Mouse (Mus musculus): ENCODE data around the gene Trio.

Gene Trio

DNA sequence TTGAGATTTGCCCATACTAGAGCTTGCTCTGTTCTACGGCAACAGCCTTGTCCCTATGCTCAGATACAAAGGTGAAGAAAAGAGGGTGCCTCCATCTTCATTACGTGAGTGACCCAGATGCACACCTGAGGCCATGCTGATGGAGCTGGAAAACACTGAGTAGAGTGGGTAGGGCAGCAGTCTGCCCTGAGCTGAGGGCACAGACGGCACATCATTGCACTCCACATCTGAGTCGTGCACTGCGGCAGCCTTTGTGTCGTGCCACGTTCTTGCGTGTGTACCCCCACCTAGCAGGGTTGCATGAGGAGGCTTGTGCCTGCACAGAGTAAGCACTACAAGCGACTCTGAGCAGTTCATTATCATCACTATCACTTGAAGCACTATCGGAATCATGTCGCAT lies 80.8 kb downstream of the Trio start:
- no peak for DNase-seq (ENCODE audit: low read depth)

DNA sequence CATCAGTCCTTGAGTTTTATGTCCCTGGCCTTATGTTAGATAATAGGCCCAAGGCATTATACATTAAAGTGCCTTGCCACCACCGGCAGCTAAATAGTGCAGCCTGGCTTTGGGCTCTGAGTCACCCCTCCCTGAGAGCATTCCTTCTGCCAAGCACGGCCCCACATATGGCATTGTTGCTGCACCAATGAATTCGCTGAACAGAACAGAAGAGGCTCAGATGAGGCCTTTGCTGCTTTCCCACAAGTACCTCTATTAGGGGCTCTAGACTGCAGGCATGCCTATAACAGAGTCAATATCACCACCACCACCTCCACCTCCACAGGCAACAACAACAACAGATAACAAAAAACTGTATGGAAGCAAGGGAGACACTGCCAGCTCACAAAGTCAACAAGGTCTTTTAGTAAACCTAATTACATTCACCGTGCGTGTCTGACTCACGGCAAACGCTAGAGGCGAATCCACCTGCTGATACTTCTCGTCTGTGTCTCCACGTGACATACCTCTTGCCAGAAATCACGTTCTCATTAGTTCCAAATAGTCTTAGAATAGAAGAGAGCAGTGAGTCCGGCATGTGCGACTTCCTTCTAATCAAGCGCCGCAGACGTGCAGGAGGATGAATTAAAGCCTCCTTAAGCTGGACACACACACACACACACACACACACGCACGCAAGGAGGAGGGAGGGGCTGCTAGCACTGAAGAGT lies 82.0 kb downstream of the Trio start:
- no peak for DNase-seq (ENCODE audit: low read depth)

DNA sequence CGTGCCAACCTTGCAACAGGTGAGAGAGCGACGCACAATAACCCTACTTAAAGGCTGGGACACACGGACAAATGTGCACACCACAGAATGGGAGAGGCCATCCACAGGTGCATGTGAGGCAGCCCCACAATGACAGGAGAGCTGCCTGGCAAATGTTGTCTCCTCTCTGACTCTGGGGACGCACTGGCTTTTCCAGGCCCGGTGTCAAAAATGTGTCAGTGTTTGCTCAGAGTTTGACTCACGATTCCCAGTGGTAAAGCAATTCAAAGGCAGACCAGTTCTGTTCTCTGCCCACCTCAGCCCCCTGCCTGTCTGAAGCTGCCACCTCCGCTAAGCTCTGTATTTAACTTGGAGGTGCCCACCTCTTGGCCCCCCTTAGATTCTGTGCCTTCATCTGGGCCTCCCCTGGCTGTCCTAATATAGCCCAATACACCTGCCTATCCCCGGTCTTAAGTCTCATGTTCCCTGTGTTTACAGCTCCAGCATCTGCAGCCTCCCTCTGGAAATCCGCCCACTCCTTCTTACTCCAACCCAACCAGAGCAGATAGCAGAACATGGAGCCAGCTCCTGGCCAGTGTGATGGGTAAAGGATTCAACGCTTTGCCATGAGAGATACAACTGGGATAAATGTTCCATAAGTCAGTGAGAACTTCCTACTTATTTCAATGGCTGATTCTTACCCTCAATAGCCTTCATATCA lies 83.3 kb downstream of the Trio start:
- no peak for DNase-seq (ENCODE audit: low read depth)

DNA sequence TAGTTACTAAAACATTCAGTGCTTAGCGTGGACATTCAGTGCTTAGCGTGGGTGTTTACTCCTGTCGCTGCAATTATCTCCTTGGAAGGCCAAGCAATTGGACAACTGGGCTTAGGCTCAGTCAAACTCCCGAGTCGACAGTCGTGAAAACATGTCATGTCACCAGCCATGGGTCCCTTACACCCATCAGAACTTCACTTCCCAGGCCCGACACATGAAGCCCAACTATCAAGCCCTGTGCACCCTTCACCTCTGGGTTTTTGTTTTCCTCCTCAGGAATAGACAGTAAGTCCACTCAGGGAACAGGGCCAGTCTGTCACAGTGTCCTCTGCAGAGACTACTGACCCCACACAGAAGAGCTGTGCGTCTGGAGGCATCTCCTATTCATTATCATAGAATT lies 84.2 kb downstream of the Trio start:
- DNase-seq (ENCODE audit: low read depth), result no peak

DNA sequence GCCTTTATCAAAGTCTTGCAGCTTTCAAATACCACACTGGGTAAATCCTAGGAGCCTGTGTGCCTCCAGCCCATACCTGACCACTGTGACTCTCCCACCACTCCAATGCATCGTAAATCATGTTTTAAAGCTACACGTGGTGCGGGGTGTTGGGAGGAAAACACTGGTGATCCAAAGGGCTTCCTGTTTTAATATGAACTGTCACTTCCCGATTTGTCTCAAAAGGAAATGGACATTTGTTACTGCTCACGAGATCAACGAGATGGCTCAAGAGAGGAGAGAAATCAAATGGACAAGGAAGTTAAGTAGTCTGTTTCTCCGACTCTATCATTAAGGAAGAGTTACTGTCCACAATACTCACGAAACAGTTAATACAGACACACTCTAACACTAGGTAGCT lies 84.6 kb downstream of the Trio start:
- no peak for DNase-seq (ENCODE audit: low read depth)

DNA sequence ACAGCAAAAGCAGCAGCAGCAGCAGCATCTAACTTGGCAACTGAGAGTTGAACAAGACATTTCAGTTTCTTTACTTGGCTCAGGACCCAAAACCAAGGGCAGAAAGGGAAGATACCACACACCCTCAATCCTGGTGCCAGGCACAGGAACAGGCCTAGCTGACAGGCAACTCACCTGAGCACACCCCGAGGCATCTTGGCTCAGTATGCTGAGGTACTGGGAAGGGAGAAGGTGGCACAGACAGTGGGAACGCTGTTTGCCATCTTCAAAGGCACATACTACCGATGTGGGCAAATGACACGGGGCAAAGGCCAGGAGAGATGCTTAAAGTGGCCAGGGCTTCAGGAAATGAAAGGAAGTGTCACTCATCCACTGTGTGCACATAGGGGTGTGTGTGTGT lies 85.6 kb downstream of the Trio start:
- no peak for DNase-seq (ENCODE audit: low read depth)

DNA sequence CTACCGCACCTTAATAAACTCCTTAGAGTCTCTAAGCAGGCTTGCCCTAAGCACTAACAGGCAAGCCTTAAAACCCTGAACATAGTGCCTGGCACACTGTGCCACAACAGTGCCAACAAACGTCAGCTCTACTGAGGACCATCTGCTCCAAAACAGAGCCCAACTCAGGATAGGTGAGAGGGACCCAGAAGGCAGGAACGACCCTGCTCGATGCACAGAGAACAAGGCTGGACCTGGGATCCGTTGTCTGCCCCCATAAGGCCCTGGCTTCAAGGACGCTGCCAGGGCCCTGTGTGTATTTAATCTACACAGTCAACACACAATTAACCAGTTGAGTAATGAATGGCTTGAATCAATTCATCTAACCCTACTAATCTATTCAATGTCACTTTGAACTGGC lies 86.8 kb downstream of the Trio start:
- DNase-seq (ENCODE audit: low read depth), result no peak

DNA sequence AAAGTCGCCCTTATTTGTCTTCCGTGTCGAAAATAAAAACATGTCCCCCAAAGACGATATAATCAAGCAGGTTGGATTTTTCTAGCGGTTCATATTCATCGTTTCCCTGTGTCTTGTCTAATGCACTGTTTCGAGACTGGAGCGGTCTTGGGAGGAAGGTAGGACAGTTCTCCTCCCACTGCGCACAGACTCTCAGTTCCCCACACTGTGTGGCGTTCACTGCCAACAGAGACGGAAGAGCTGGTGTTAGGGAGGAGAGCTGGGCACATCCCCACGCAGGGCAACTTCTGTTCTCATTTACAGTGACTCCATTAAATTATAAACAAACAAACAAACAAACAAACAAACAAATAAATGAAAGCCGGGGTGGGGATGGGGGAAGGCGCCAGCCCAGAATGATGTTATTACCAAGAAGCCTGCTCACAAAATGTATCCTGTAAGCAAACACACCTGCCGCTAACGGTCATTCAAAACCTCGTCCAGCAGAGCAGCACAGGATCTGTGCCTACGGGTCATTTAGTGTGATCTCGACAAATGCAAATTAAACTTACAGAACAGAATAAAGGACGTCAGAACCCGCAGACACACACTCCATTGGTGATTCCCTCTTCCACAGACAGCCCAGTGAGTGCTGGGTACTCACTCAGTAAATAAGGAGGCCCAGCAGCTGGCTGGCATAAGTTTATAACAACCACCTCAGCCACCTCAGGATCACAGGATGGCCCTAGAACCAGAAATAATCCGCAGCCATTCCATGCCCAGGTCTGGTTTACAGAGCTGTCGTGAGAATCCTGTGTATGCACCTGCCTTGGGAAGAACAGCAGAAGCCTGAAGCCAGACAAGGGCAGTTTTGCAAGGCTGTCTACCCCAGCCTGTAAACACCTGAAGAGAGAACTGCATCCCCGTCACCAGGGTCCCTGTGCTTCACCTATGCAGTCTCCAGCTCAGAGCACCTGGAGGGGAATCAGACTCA lies 87.5 kb downstream of the Trio start:
- no peak for DNase-seq (ENCODE audit: low read depth)

DNA sequence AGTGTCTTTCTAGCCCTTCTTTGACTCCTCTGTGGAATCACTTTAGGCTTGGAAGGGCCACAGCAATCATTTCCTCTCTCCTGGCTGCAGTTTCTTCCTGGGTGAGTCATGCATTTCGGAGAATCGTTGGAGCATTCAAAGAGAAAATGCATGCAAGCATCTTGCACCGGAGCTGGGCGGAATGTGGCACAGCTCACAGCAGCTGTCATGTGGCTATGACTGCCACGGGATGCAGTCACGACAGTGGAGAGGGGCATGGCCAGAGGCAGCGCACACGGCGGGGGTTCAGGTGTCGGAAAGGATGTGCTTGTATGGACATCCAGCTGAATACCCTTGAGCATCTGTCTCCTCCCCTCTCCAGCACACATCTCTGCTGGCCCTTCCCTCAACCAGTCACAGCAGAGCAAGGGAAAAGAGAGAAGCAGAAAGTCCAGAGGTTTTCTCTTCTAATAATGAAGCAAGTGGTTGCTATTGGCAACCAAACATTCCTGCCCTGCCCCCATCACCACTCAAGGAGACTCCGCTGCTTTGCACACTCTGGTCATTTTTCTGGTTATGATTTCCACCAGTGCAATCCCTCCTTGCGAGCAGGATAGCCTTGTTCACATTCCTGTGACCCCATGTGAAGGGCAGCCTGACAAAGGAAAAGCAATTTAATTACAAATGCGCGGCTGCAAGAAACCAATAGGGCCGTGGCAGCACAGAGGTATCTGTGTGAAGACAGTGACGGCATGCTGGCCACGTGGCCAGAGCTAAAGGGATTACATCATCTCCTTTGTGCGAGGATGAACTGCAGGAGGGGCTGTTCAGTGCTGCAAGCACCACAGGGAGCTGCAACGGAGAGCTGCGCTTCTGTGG lies 88.4 kb downstream of the Trio start:
- no peak for DNase-seq (ENCODE audit: low read depth)

DNA sequence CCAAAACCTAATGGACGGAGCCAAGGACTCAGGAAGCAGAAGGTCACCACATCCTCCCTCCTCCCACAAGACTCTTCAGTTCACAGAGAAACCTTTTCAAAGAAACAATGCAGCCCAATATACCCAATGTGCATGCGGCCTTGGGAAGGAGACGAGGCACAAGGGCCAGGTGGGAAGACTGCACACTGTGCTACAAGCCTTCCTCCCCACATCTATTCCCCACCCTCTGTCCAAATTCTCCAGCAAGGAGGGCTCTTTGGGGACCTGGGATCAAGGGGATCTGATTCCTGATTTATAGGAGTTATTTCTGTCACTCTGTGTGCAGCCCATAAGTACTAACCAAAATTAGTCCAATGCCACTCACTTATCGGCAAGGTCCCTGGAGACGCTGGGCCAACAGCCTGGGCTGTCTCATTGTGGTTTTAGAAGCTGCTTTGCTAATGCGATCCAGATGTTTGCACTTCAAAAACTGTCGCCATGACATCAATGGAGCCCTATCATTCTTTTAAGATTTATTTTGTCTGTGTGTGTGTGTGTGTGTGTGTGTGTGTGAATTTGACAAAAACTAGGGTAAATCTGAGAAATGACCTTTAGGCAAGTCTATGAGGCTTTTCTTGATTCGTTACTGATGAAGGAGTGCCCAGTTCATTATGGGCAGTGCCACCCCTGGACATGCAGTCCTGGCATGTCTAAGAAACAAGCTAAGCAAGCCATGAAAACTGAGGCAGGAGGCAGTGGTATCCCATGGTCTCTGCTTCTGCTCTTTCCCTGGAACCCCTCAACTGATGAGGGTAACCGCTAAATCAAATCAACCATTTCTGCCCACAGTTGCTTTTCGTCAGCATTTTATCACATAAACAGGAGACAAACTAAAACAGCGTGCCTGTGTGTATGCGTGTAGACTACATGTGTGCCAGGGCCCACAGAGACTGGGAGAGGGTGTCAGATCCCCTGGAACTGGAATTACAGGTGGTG lies 89.6 kb downstream of the Trio start:
- DNase-seq (ENCODE audit: low read depth), result no peak

DNA sequence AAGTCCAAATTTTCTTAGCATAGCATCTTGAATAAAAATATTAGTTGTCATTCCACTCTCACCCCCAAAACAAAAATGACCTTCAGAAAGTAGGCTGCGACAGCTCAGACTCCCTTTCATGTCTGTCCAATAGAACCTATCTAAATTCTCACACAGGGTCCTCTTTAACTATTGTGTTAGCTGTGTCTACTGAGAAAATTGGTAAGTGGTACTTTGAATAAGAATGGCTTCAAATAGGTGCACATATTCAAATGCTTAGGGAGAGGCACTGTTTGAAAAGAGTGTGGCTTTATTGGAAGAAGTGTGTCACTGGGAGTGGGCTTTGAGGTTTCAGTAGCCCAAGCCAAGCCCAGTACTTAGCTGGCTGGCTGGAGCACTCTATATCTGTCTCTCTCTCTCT lies 92.4 kb downstream of the Trio start:
- DNase-seq (ENCODE audit: low read depth), result no peak

DNA sequence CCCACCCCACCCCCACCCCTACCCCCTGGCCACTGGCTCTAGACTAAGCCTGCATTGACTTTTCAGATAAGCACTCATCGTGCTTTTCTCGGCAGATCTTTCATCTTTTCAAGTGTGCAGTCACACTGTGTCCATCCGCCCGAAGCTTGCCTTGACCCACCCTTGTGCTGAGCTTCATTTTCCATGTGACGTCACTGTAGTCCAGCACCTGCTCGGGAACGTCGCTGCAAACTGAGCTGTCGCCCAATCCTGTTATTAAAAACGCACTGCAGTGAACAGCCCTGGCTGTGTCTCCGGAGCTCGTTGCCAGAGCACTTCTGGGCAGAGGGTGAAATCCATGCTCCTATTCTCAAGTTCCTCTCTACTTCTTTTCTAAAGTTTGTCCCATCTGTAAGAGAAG lies 93.8 kb downstream of the Trio start:
- no peak for DNase-seq (ENCODE audit: low read depth)

DNA sequence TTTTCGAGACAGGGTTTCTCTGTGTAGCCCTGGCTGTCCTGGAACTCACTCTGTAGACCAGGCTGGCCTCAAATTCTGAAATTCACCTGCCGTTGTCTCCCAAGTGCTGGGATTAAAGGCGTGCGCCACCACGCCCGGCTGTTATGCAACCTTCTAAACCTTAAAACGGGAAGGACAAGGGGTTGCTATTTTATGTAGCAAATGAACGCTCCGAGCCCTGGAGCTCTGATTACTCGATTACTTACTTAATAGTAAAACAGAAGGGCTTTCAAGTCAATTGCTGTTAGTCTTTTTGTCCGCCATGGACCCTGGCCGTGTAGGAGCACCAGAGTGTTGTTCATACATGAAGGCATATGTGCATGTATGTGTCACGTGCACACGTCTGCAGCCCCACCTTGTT lies 94.2 kb downstream of the Trio start:
- DNase-seq (ENCODE audit: low read depth), result no peak

DNA sequence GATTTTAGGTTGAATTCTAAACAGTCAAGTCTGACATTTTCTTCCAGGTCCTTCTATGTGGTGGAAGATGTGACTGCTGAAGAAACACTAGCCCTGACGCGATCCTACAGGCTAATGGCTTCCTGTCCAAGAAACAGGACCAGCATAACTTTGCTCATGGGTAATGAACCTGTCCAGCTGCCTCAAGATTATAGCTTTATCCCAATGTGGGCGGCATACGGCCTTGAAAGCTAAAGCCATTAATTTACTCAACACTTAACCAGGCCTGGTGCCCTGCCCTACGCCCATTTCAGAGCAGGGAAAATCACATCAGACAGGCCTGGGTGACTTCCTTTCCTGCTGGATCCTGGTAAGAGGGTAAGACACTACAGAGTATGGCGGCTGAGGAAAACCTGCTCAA lies 98.0 kb downstream of the Trio start:
- DNase-seq (ENCODE audit: low read depth), result no peak

DNA sequence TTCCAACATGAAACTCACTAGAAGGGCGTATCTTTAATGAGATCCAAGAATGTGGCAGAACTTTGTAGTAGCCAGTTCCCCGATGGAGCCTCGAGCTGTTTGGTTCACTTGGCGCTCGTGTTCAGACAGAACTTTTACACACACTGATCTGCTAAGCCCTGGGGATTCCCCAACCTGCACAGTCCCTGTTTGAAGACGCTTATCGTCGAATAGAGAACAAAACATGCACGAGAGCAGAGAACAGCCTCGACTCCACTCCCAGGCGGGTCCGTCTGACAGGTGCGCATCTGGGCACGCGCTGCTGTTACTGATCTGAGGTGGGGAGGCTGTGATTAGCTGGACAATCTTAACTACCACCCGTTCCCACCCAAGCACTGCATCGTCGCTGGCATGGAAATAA lies 98.7 kb downstream of the Trio start:
- DNase-seq (ENCODE audit: low read depth), result no peak

DNA sequence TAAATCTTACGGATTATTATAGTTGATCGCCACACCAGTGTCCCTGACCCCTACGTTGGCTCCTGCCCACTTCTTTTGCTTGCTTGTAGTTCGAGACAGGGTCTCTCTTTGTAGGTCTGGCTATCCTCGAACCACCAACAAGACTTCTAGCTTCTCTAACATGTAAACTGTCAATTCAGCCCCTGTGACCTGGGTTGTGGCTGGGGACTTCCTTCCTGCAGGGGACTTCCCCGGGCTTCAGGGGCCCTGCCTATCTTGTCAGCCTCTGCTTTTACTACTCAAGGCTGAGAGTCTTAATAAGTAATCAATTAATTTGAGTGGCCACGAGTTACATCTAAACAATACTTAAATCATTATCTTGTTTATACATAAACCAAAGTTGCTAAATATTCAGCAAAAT lies 99.2 kb downstream of the Trio start:
- DNase-seq (ENCODE audit: low read depth), result no peak

DNA sequence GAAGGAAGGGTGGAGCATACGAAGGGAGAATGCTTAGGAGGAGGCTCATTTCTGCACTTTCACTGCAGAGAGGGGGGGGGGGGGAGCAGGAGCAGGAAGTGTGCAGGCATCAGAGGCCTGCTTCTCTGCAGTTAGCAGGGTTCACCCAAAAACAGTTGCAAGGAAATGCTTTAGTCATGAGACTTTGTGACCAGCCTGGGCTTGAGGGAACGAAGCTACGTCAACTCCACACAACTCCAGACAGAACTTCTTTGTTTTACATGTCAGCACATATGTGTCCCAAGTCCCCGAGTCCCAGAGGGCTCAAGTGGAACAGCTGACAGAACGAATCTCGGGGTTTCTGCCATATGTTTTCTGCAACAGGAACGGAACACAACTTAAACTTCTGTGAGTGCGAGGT lies 99.8 kb downstream of the Trio start:
- no peak for DNase-seq (ENCODE audit: low read depth)

DNA sequence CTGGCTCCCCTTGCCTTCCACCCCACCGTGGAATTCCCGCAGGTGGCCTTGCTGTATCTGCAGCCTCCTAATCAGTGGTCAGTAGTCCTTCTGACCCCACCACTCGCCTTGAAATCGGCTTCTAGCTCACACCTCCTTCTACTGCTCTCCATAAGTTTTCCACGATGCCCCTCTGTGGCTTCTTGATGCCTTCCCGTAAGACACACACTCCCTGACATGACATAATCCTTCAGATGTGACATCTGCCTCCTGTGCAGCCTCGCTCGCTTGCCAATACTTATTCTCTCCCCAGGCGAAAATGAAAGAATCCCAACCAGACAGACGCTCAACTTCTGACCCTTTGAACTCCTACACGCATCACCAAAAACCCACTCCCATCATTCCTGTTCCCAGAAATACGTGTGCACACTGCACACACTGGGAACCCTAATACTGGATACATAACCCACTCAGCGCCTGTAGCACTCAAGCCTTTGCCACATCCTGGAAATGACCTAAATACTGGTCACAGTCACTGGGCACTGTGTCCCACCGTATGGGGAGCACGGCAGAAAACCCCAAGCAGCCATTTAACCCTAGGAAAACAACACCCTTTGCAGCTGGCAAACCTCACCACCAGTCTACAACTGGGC lies 100.5 kb downstream of the Trio start:
- DNase-seq (ENCODE audit: low read depth), result no peak

DNA sequence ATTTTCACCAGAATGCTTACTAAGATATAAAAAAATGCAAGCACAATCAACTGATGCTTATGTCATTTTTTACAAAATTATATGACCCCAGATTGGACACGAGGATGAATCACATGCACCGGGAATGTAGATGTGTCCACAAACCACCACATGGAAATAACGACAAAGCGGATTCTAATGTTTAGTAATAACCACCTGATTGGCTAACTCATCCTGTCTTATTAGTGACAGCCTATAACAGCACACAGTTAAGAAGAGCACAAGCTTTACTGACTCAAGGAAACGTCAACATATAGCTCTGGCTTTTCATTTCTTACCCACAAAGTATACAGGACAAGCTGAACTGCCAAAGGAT lies 101.7 kb downstream of the Trio start:
- DNase-seq (ENCODE audit: low read depth), result no peak

DNA sequence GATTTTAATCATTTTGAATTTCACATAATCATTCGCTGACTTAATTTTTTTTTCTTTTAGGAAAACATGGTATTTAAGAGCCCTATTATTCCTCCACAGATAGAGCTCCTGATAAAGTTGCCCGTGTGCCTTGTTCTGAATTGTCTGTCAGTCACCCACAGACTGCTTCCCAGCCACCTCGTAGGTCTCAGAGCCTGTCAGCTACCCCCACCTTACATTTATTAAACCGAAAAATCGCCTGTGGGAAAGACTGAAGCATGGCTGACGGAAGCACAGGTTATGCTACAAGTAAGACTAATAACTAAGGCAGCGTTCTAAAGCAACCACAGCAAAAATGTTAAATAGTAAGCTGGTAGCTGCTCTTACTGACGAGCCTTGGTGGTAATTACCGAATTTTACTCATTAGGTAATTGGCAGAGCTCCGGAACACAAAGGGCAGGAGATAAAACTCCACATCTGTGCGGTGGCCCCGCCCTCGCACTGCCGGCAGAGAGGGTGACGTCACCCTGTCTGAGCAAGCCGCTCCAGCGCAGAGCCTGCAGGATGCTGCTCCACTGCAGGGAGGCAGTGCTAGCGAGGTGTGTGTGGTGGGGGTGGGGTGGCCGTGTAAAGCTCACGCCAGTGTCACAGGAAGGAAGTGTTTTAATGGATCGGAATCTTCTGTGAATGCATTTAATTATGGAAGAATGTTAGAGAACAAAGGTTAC lies 102.2 kb downstream of the Trio start:
- DNase-seq (ENCODE audit: low read depth), result peak; percentile 58
